Mouse (Mus musculus): ENCODE measurements at regions not wholly inside any gene's neighbourhood (a gene's known extent, or its start where the extent isn't known, plus 50 kb on each side); places are given as distances from the start of the nearest gene placed in this dataset.

- no peak for TF ChIP-seq POLR2A (IDR thresholded peaks at IDR 0.05; ENCODE audit: control insufficient read depth, extremely low read depth, insufficient read depth, low read length, poor library complexity)
- no peak for TF ChIP-seq CTCF (IDR thresholded peaks at IDR 0.05; ENCODE audit: borderline replicate concordance, control insufficient read depth, extremely low read depth, insufficient read depth, low read length, poor library complexity)
Observed at GRCm38 (mm10) chr15:62057449-62057848, 1134.6 kb upstream of the A1bg start.
